Mouse (Mus musculus): ENCODE measurements around the gene C8b.

Gene C8b

GRCm38 (mm10) chr4:104813617-104814016, 47.5 kb downstream of the C8b start:
- DNase-seq: no peak

GRCm38 (mm10) chr4:104816519-104817232, 50.6 kb downstream of the C8b start:
- no peak for DNase-seq

DNA sequence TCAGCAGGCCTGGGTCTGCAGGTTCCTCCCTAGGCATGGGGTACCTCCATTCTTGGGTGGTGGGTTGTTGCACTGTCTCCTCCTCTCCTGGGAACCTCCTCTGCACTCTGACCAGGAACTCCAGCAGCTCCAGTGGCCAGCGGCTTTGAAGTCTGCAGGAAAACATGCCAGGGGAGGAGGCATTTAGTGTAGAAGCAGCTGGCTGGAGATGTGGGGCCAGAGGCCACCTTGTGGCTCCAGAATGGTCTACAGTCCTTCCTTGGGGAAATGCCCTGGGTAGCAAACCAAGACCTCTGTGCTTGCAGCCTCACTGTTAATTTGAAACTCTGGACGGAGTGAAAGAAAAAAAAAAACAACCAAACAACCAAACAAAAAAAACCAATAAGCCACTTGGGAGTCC, 51.4 kb downstream of the C8b start:
- no peak for DNase-seq

DNA sequence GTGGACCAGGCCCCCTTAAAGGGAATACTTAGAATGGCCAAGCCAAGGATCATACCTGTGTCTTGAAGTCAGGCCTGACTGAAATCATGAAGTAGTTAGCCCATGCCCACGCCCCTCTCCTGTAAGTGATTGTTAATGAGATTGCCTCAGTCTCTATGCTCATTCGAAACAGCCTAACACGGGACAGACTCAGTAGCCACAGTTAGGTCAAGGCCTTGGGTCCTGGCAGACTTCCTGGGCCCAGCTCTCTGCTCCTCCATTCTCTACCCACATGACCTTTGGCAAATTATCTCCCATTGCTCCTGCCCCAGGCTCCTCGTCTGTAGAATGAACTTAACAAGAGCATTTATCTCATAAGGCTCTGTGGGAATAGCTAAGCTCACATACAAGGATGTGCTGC, 52.9 kb downstream of the C8b start:
- no peak for DNase-seq

DNA sequence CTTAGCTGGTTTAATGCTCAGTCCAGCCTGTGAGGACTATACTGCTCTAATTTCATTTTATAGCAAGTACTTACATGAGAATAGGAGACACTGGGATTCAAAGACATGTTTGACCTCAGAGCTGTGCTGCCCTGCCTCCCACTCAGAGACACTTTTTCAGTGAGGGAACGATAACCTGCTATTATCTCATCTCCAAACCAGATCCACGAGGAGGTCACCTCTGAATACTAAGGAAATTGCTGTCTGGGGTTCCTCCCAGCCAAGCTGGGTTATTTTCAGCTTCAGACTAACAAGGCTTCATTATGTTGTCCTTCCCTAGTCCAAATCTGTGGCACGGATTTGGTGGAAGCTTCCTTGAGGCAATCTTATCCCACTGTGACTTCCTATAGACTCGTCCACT, 53.8 kb downstream of the C8b start:
- DNase-seq: no peak

DNA sequence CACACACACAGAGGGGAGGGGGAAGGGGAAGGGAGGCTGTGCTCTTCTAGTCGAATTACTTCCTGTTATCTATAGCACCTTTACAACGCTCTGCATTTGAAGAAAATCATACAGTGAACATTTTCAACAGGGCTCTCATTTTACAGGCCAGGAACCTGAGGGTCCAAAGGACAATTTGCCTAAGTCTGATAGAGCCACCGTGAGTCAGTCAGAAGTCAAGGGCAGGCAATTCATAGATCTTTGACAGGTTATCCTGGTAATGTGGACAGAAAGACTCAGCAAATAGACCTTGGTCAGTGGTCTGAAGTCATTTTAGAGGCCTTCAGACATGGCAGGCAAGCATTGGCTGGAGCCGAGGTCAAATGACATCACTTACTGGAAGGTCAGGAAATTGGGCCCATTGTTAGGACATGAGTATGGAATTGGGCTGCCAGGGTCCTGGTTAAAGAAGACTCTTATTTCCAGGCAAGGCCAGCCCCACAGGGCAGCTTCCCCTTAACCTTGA, 57.5 kb downstream of the C8b start:
- DNase-seq: no peak

DNA sequence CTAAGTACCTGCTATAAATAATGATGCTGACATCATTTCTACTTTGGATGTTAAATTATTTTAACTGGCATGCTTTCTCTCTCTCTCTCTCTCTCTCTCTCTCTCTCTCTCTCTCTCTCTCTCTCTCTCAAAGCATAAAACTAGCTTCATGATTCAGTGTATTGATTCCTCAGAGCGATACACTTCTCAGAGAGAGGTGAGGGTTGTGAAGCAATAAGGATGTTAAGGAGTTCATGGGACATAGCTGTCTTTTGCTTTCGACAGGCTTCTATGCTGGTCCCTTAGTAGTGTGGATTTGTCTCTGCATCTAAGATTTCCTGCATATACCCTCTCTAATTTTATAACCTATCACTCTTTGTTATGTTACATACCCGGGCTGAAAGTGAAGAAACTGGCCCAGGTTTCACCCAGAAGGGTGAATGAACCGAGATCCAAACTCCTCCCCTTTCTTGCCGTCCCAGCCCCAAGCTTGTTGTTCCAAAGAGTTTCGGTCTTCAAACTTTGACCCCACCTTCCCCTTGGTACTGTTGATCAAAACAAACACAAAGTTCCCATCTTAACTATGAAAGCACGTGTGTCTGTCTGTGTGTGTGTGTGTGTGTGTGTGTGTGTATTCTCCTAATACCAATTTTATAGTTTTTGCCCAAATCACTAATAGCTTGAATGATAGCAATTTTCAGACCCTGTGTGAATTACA, 58.4 kb downstream of the C8b start:
- DNase-seq: no peak

DNA sequence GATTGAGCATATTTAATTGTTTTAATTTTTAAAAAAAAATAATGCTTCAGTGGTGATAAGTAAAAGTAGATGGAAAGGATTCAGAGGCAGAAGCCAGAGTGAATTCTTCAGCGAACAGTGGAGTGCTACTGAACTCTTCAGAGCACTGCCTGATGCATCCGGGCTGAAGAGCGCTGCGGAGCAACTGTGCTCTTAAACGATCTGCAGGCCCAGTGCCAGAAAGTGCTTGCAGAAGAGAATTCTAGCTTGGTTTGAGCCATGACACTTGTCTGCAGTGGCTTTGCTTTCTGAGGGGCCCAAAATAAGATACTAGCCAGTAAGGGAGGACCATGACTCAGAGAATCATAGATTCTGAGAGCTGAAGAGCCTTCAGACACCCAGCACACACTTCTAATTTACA, 62.8 kb downstream of the C8b start:
- DNase-seq: no peak

- peak; percentile 54 for DNase-seq
Measured at GRCm38 (mm10) chr4:104835096-104835495, 69.0 kb downstream of the C8b start.

DNA sequence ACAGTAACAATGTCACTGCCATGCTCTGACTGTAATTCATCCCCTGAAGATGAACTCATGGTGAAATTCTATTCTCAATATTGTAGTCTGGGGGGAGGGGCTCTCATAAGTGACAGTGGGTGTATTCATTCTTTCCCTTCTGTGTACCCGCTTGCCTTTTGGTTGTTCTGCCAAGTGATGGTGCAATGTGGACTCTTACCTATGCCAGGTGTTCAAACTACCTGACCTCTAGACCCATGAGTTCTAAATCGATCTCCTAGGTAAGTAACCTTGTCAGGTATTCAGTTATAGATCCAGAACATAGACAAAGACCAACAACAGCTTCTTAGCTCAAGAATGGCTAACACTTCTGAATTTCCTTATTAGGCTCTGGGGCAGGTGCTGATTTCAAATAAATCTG, 72.2 kb downstream of the C8b start:
- no peak for DNase-seq

DNA sequence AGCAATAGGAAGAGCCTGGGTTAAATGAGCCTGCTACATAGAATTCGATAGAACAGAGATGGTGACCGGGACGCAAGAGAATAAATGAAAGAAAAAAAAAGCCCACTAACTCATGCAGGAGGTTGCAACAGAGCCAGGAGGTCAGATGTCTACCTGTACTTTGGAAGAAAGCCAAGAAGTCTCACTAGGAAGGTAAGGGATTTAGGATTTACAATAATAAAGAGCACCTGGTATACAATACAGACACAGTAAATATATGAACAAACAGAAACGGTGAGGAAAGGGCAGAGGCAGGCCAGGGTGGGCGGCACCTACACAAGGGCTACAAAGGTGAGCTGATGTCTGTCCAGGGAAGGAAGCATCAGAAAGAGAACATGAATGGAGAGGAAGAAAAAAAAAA, 76.1 kb downstream of the C8b start:
- DNase-seq: no peak

GRCm38 (mm10) chr4:104843546-104843945, 77.4 kb downstream of the C8b start:
- DNase-seq: no peak

All from retina, postnatal 1 day (tissue).